Mouse (Mus musculus): ENCODE measurements around the gene Lrrc36. TPM values are rescaled to one million over a fixed set of nuclear protein-coding genes. Genes with fewer than 3 reads are reported as not detected.

Gene Lrrc36
- total and polyA plus RNA-seq, 3 experiments: 0.19 to 0.34 (median 0.26) TPM

DNA sequence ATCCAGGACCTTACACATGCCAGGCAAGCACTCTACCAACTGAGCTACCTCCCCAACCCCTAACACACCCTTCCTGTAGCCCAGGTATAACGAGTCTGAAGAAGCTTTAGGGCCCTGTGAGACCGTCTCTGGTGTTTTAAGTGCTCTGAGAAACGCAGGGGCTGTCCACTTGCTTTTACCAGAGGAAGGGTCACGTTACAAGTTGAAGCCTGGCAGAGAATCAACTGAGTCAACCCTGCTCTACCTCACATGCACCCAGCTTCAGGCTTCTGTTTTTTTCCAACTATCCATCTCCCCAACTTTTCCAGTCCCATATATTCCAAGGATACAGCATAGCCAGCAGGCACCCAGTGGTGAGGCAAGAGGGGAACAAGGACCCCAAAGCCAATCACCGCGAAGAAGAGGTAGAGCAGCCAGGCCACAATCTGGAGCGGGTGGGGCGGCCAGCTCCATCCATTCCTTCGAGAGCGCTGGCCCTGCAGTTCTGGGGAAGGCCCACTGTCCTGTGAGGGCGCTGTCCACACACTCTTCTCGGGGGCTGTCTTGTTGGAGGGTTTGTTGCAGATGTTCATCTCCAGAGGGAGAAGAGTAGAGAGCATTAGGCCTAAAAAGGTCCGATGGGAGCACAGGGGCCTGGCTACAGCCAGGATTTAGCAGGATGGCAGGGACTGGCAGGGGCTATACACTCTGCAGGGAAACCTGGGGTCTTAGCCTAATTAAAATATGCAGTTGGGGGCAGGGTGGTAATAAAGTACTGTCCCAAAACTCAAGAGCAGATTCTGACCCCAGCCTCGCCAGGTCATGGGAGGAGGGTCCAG is 70.0 kb downstream of the Lrrc36 start:
- H3K27me3 ChIP-seq (replicated peaks): no peaks in the 10 kb centered on the region
- H3K4me2 ChIP-seq (ENCODE audit: insufficient read depth, low read depth, poor library complexity, severe bottlenecking): no peak overlapping the region
- no peak overlapping the region for H3K27ac ChIP-seq (ENCODE audit: insufficient read depth, low read depth)
- H3K4me3 ChIP-seq (replicated peaks in 1 of 3; ENCODE audit: low read depth in 2 of 3, low read length in 2 of 3, poor library complexity in 1 of 3): no peak overlapping the region
- peak; percentile 20 for DNase-seq (ENCODE audit: extremely low read depth)
- no peaks in the 10 kb centered on the region for H3K79me2 ChIP-seq (replicated peaks; ENCODE audit: control insufficient read depth, extremely low read depth, insufficient read depth, poor library complexity, severe bottlenecking)
- dilution Hi-C loops (cut with MboI; ENCODE audit: extremely low pct_ligation_motif_present, extremely low pct_unique_long_range_greater_than_20kb, low sequenced_read_pairs): no loop called here
- peaks cover 0 to 14% of the 10 kb centered on the region in 2 experiments for H3K36me3 ChIP-seq (replicated peaks in 1 of 2; ENCODE audit: control insufficient read depth in 1 of 2, insufficient read depth in 1 of 2, low read length in 1 of 2)
- 0 out of 4 replicates have a peak, but pooled peaks cover 0 to 3% of the 10 kb centered on the region in 2 experiments for H3K4me1 ChIP-seq (ENCODE audit: control insufficient read depth in 1 of 2, insufficient read depth in 2 of 2)
- H3K9me3 ChIP-seq (replicated peaks; ENCODE audit: low read length): no peaks in the 10 kb centered on the region
- no peak overlapping the region for H3K9ac ChIP-seq (ENCODE audit: insufficient read depth, low read depth)
- TF ChIP-seq SMC3 (IDR thresholded peaks at IDR 0.05; ENCODE audit: low read depth, low read length) (0 out of 2 replicates have a peak, but pooled peaks have one; percentile 7), ELF1 (IDR thresholded peaks at IDR 0.05; ENCODE audit: low read depth, low read length) (no peak), TCF12 (IDR thresholded peaks at IDR 0.05; ENCODE audit: low read depth, low read length) (no peak), ZC3H11A (IDR thresholded peaks at IDR 0.05; ENCODE audit: low read depth, low read length) (no peak), POLR2A (IDR thresholded peaks at IDR 0.05; ENCODE audit: low read depth, low read length) (no peak), CTCF (conservative IDR thresholded peaks at IDR 0.05 in 1 of 2, IDR thresholded peaks at IDR 0.05 in 1 of 2; ENCODE audit: low read depth in 2 of 2, low read length in 2 of 2) (peak in 1 of 2 experiments; percentile 62; a peak in 2 of 4 replicates), USF2 (conservative IDR thresholded peaks at IDR 0.05; ENCODE audit: low read depth, low read length) (no peak), GABPA (IDR thresholded peaks at IDR 0.05; ENCODE audit: insufficient replicate concordance, low read depth, low read length) (no peak), RCOR1 (conservative IDR thresholded peaks at IDR 0.05; ENCODE audit: low read depth, low read length) (no peak), SIN3A (IDR thresholded peaks at IDR 0.05; ENCODE audit: low read length) (no peak), RAD21 (IDR thresholded peaks at IDR 0.05; ENCODE audit: low read depth, low read length) (peak; percentile 27), JUND (conservative IDR thresholded peaks at IDR 0.05; ENCODE audit: low read depth, low read length) (no peak)
- in situ Hi-C loops (cut with MboI; ENCODE audit: low pct_ligation_motif_present, low pct_unique_long_range_greater_than_20kb, low sequenced_read_pairs): no loop called here

DNA sequence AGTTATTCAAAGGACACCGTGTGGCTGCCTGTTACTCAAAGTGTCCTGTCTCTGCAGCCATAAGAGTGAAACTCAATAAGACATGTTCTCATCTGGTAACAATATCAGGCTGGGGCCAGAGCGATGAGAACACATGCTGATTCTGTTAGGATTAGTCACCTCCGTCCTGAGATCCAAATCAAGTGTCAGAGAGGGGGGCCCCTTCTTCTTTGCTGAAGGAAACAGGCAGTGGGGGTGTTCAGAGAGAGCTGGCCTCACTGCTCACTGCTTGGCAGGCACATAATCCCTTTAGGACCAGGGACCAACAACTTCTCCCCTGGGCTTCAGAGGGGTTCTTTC is 70.6 kb downstream of the Lrrc36 start:
- in situ Hi-C loops (cut with MboI; ENCODE audit: low pct_ligation_motif_present, low pct_unique_long_range_greater_than_20kb, low sequenced_read_pairs): no loop called here
- H3K79me2 ChIP-seq (replicated peaks; ENCODE audit: control insufficient read depth, extremely low read depth, insufficient read depth, poor library complexity, severe bottlenecking): no peaks in the 10 kb centered on the region
- no peaks in the 10 kb centered on the region for H3K9me3 ChIP-seq (replicated peaks; ENCODE audit: low read length)
- H3K36me3 ChIP-seq (replicated peaks in 1 of 2; ENCODE audit: control insufficient read depth in 1 of 2, insufficient read depth in 1 of 2, low read length in 1 of 2): peaks cover 0 to 12% of the 10 kb centered on the region in 2 experiments
- dilution Hi-C loops (cut with MboI; ENCODE audit: extremely low pct_ligation_motif_present, extremely low pct_unique_long_range_greater_than_20kb, low sequenced_read_pairs): no loop called here
- no peak overlapping the region for H3K4me3 ChIP-seq (replicated peaks in 1 of 3; ENCODE audit: low read depth in 2 of 3, low read length in 2 of 3, poor library complexity in 1 of 3)
- H3K4me2 ChIP-seq (ENCODE audit: insufficient read depth, low read depth, poor library complexity, severe bottlenecking): no peak overlapping the region
- H3K4me1 ChIP-seq (ENCODE audit: control insufficient read depth in 1 of 2, insufficient read depth in 2 of 2): 0 out of 4 replicates have a peak, but pooled peaks cover 0 to 3% of the 10 kb centered on the region in 2 experiments
- TF ChIP-seq CHD1 (IDR thresholded peaks at IDR 0.05; ENCODE audit: low read depth, low read length) (no peak), MEF2A (IDR thresholded peaks at IDR 0.05; ENCODE audit: borderline replicate concordance, low read depth, low read length) (no peak), TBP (conservative IDR thresholded peaks at IDR 0.05; ENCODE audit: low read depth, low read length) (no peak), USF1 (IDR thresholded peaks at IDR 0.05; ENCODE audit: low read depth, low read length) (no peak), KAT2A (IDR thresholded peaks at IDR 0.05; ENCODE audit: insufficient replicate concordance, low read length) (no peak), MXI1 (IDR thresholded peaks at IDR 0.05; ENCODE audit: low read depth, low read length) (no peak), MAFK (IDR thresholded peaks at IDR 0.05; ENCODE audit: insufficient replicate concordance, low read length) (no peak), ETS1 (conservative IDR thresholded peaks at IDR 0.05; ENCODE audit: low read depth, low read length) (no peak), MAZ (IDR thresholded peaks at IDR 0.05; ENCODE audit: low read depth, low read length) (no peak), CHD2 (IDR thresholded peaks at IDR 0.05; ENCODE audit: low read length) (no peak), GABPA (IDR thresholded peaks at IDR 0.05; ENCODE audit: insufficient replicate concordance, low read depth, low read length) (no peak)
- DNase-seq (ENCODE audit: extremely low read depth): no peak
- H3K9ac ChIP-seq (ENCODE audit: insufficient read depth, low read depth): no peak overlapping the region
- no peak overlapping the region for H3K27ac ChIP-seq (ENCODE audit: insufficient read depth, low read depth)
- no peaks in the 10 kb centered on the region for H3K27me3 ChIP-seq (replicated peaks)
